Mouse (Mus musculus): ENCODE data around the gene Mansc4. TPM values are rescaled to one million over a fixed set of nuclear protein-coding genes. Genes with fewer than 3 reads are reported as not detected.

Mansc4 gene
- total and polyA plus RNA-seq, 3 experiments, result 0.21 TPM; not detected in 2

DNA sequence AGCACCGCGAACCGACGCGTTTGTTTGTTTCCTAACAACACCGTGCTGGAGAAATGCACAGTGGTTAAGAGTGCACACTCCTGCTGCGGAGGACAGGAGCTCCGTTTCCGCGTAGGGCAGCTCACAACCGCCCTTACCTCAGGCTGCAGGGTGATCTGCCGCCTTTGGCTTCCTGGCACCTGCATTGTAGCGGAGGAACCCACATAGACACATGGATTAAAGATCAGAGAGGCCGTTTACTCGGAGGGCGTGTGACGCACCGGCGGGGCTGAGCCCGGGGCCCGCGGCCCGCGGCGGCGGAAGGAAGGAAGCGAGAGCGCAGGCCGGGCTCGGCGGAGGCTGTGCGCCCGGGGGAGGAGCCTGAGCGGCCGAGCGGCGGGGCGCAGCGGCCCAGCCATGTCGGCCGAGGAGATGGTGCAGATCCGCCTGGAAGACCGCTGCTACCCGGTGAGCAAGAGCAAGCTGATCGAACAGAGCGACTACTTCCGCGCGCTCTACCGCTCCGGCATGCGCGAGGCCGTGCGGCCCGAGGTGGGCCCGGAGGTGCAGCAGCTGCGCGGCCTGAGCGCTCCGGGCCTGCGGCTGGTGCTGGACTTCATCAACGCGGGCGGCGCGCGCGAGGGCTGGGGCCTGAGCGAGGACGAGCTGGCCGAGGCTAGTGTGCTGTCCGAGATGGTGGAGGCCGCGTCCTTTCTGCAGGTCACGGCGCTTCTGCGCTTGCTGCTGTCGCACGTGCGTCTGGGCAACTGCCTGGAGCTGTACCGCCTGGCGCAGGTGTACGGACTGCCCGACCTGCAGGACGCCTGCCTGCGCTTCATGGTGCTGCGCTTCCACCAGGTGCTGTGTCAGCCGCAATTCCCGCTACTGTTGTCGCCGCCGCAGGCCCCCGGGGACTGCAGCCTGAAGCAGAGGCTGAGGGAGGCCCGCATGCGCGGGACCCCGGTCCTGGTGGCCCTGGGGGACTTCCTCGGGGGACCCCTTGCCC, 4.6 kb upstream of the Mansc4 start, which contains the start of gene Klhl42 (continued):
- TF ChIP-seq NELFE (IDR thresholded peaks at IDR 0.05; ENCODE audit: low read depth, low read length) (peak; percentile 75), SMC3 (IDR thresholded peaks at IDR 0.05; ENCODE audit: low read depth, low read length) (no peak), MXI1 (IDR thresholded peaks at IDR 0.05; ENCODE audit: low read depth, low read length) (peak; percentile 71), MYB (IDR thresholded peaks at IDR 0.05; ENCODE audit: low read depth, low read length) (no peak), BHLHE40 (IDR thresholded peaks at IDR 0.05; ENCODE audit: borderline replicate concordance, low read depth, low read length) (peak; percentile 61; the same call in 1 of the 2 replicates)

DNA sequence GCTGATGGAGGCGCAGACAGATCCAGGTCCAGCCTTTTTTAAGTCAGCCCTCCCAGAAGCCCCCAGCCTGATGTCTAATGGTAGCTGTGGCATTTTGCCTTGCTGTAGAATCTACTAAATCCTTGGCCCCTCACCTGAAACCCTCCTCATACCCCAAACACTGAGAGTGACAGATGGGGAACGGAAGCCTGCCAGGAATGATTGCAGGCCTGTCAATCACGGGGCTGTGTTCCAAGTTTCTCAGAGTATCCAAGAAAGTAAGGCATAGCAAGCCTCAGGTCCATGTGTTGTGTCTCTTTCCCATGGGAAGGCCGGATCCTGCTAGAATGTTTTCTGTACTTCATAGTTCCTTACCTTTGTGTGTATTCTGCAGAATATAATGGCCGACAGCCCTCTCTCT, 3.4 kb upstream of the Mansc4 start:
- no peak for TF ChIP-seq JUND (IDR thresholded peaks at IDR 0.05; ENCODE audit: low read depth, low read length)
- TF ChIP-seq MYC (IDR thresholded peaks at IDR 0.05; ENCODE audit: low read depth, low read length), result no peak
- TF ChIP-seq UBTF (IDR thresholded peaks at IDR 0.05; ENCODE audit: borderline replicate concordance, insufficient read depth, low read depth, low read length), result no peak
- no peak for TF ChIP-seq RAD21 (IDR thresholded peaks at IDR 0.05; ENCODE audit: low read depth, low read length)
- TF ChIP-seq USF2 (IDR thresholded peaks at IDR 0.05; ENCODE audit: borderline replicate concordance in 1 of 2, insufficient read depth in 1 of 2, low read depth in 1 of 2, low read length in 2 of 2), result no peak
- TF ChIP-seq NELFE (IDR thresholded peaks at IDR 0.05; ENCODE audit: low read depth, low read length), result no peak
- no peaks in the 10 kb centered on the region for H3K27me3 ChIP-seq (ENCODE audit: control insufficient read depth in 1 of 2, insufficient read depth in 2 of 2, low read length in 2 of 2)
- no peak for DNase-seq (ENCODE audit: low read depth, low spot score)
- H3K9ac ChIP-seq (ENCODE audit: control insufficient read depth, low read depth, low read length, poor library complexity, severe bottlenecking), result no peak overlapping the region
- peaks cover 34% of the 10 kb centered on the region for H3K79me2 ChIP-seq (ENCODE audit: control insufficient read depth, insufficient read depth, low read length, poor library complexity)
- H3K27ac ChIP-seq (ENCODE audit: control insufficient read depth, low read depth, low read length), result no peak overlapping the region
- H3K4me1 ChIP-seq (ENCODE audit: control insufficient read depth in 1 of 2, insufficient read depth in 2 of 2, low read length in 2 of 2), result peaks cover 8 to 29% of the 10 kb centered on the region in 2 experiments; a peak in 3 of 4 replicates
- H3K36me3 ChIP-seq (ENCODE audit: control insufficient read depth in 1 of 2, insufficient read depth in 2 of 2, low read length in 2 of 2), result peaks cover 7 to 24% of the 10 kb centered on the region in 2 experiments
- no peak overlapping the region for H3K4me3 ChIP-seq (ENCODE audit: control insufficient read depth in 1 of 2, insufficient read depth in 1 of 2, low read depth in 2 of 2, low read length in 2 of 2)
- no peaks in the 10 kb centered on the region for H3K9me3 ChIP-seq (replicated peaks; ENCODE audit: insufficient read depth, low read length)

DNA sequence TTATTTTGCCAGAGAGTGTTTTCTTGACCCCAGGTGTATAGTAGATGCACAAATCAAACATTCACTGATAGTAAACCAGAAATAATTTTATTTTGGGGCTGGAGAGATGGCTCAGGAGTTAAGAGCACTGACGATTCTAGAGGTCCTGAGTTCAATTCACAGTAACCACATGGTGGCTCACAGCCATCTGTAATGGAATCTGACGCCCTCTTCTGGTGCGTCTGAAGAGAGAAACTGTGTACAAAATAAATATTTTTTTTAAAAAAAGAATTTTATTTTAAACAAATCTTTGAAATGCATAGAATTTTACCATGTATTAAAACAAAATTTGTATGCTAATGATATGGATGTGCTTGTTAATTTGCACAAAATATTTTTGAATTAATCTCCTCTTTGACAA, 1.7 kb upstream of the Mansc4 start:
- H3K36me3 ChIP-seq (ENCODE audit: control insufficient read depth in 1 of 2, insufficient read depth in 2 of 2, low read length in 2 of 2), result peaks cover 0 to 15% of the 10 kb centered on the region in 2 experiments; a peak in 2 of 4 replicates
- H3K4me3 ChIP-seq (ENCODE audit: control insufficient read depth in 1 of 2, insufficient read depth in 1 of 2, low read depth in 2 of 2, low read length in 2 of 2), result no peak overlapping the region
- H3K79me2 ChIP-seq (ENCODE audit: control insufficient read depth, insufficient read depth, low read length, poor library complexity), result peaks cover 21% of the 10 kb centered on the region
- DNase-seq (ENCODE audit: low read depth, low spot score), result peak; percentile 32
- no peaks in the 10 kb centered on the region for H3K27me3 ChIP-seq (ENCODE audit: control insufficient read depth in 1 of 2, insufficient read depth in 2 of 2, low read length in 2 of 2)
- H3K9ac ChIP-seq (ENCODE audit: control insufficient read depth, low read depth, low read length, poor library complexity, severe bottlenecking), result no peak overlapping the region
- H3K27ac ChIP-seq (ENCODE audit: control insufficient read depth, low read depth, low read length), result no peak overlapping the region
- peaks cover 5 to 23% of the 10 kb centered on the region in 2 experiments; a peak in 3 of 4 replicates for H3K4me1 ChIP-seq (ENCODE audit: control insufficient read depth in 1 of 2, insufficient read depth in 2 of 2, low read length in 2 of 2)
- H3K9me3 ChIP-seq (replicated peaks; ENCODE audit: insufficient read depth, low read length), result no peaks in the 10 kb centered on the region
- no peak for TF ChIP-seq POLR2AphosphoS5 (IDR thresholded peaks at IDR 0.05; ENCODE audit: borderline replicate concordance, low read depth, low read length)
- TF ChIP-seq MYB (IDR thresholded peaks at IDR 0.05; ENCODE audit: low read depth, low read length), result no peak
- peak; percentile 39 for TF ChIP-seq RAD21 (IDR thresholded peaks at IDR 0.05; ENCODE audit: low read depth, low read length)
- no peak for TF ChIP-seq ZC3H11A (IDR thresholded peaks at IDR 0.05; ENCODE audit: low read depth, low read length)
- TF ChIP-seq NRF1 (IDR thresholded peaks at IDR 0.05; ENCODE audit: insufficient read depth, low read depth, low read length, poor library complexity, severe bottlenecking), result no peak
- TF ChIP-seq TAL1 (IDR thresholded peaks at IDR 0.05; ENCODE audit: low read length), result no peak
- no peak for TF ChIP-seq POLR2A (IDR thresholded peaks at IDR 0.05; ENCODE audit: control insufficient read depth in 1 of 2, insufficient read depth in 1 of 2, low read depth in 1 of 2, low read length in 2 of 2, poor library complexity in 1 of 2)
- peak; percentile 9 to 56 (median 29); a peak in 3 of 6 replicates for TF ChIP-seq CTCF (IDR thresholded peaks at IDR 0.05 in 2 of 3, conservative IDR thresholded peaks at IDR 0.05 in 1 of 3; ENCODE audit: control insufficient read depth in 1 of 3, insufficient read depth in 1 of 3, low read depth in 2 of 3, low read length in 3 of 3, poor library complexity in 1 of 3, severe bottlenecking in 1 of 3)
- TF ChIP-seq CHD2 (IDR thresholded peaks at IDR 0.05; ENCODE audit: low read length), result no peak
- peak; percentile 70; the same call in 1 of the 2 replicates for TF ChIP-seq MYC (IDR thresholded peaks at IDR 0.05; ENCODE audit: low read depth, low read length)
- TF ChIP-seq JUND (IDR thresholded peaks at IDR 0.05; ENCODE audit: low read depth, low read length), result no peak
- TF ChIP-seq MEF2A (IDR thresholded peaks at IDR 0.05; ENCODE audit: extremely low read depth, insufficient replicate concordance, low read depth, low read length, poor library complexity, severe bottlenecking), result no peak
- TF ChIP-seq RCOR1 (IDR thresholded peaks at IDR 0.05; ENCODE audit: low read depth, low read length), result no peak
- no peak for TF ChIP-seq MAZ (IDR thresholded peaks at IDR 0.05; ENCODE audit: low read depth, low read length)
- TF ChIP-seq SMC3 (IDR thresholded peaks at IDR 0.05; ENCODE audit: low read depth, low read length), result peak; percentile 49
- no peak for TF ChIP-seq E2F4 (IDR thresholded peaks at IDR 0.05; ENCODE audit: borderline replicate concordance, low read depth, low read length)
- TF ChIP-seq UBTF (IDR thresholded peaks at IDR 0.05; ENCODE audit: borderline replicate concordance, insufficient read depth, low read depth, low read length), result no peak
- no peak for TF ChIP-seq USF2 (IDR thresholded peaks at IDR 0.05; ENCODE audit: borderline replicate concordance in 1 of 2, insufficient read depth in 1 of 2, low read depth in 1 of 2, low read length in 2 of 2)
- TF ChIP-seq SIN3A (IDR thresholded peaks at IDR 0.05; ENCODE audit: low read length), result no peak
- TF ChIP-seq ETS1 (IDR thresholded peaks at IDR 0.05; ENCODE audit: low read depth, low read length), result no peak
- no peak for TF ChIP-seq TCF12 (IDR thresholded peaks at IDR 0.05; ENCODE audit: low read depth, low read length)
